Mouse (Mus musculus) right cerebral cortex, adult 2 months (tissue): Measurements from ENCODE around the gene Tmtc4.

Source experiments
- DNase-seq, 2 experiments: peaks; one replicate each; pipeline ENCODE4 v3.0.0; 2021 to 2022; ENCODE audit warnings: low spot score in 2 of 2

Tmtc4 gene

DNA sequence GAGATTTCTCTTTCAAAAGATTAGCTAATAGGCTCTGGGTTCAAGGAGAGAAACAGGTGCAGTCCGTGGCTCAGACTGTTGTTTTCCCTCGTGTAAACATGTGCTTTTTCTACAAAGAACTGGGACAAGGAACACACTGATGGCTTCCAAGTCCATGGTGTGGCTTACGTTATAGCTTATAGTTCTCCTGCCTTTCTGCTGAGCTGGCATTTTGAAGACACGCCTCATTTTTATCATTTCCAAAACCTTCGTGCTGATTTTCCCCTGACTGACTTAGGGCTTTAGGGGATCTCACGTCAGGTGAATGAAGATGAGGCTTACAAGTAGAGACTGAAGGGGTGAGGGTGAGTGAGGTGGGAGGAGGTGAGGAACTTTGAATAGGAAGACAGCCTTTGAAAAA is 111.2 kb downstream of the Tmtc4 start:
- no peak for DNase-seq

DNA sequence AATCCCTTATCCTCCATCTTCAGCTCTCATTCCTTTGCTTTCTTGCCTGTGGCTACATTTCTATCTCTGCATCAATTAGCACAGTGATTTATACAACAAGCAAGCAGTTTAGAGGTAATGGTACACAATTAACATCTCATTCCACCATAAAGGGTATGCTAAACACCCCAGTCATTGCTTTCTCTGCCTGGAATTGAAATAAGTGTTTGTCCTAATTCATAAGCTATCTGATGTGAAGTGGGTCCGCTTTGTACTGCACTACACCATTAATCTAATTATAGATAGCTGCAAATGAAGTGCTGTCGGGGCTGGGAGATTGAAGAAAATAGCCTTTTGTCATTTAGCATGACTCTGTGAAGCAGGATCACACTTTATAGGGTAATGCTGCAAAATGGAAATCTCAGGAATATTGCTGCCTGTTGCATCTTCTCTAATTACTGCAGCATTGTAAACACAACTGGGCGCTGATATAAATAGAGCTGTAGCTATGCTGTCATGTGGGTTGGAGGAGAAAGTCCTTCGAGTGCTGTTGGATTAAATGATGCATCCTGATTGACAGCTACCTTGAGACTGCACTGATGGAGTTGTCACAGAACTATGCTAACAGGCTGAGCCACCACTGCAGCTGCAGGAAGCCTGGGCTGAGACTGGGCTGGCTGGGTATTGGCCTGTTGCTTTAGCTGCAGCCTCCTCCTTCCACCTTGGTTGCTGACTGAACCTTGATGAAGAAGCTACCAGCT is 111.8 kb downstream of the Tmtc4 start:
- DNase-seq: no peak

DNA sequence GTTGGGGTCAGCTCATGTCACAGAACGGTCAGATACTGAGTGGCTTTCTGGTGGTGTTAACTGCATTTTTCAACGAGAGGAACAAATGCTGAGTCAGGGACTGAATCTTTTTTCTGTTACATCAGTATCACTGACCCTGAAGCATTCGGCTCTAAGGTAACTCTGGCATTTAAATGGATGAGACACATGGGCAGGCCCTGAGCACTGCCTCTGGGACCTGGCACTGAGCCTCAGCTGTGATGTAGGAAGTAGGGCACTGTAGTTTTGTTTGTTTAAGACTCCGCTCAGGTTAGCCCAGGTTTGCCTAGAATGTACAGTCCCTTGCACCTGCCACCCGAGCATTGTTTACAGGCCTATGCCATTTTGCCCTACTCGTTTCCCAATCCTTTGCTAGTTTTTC is 114.0 kb downstream of the Tmtc4 start:
- DNase-seq: no peak
